Mouse (Mus musculus) liver, adult 2 months (tissue): Measurements from ENCODE around the gene Foxl1. TPM values are rescaled to one million over a fixed set of nuclear protein-coding genes. Genes with fewer than 3 reads are reported as not detected.

Experiments
- DNase-seq: peaks from one replicate; pipeline ENCODE4 v3.0.0-alpha.2; 2011; ENCODE audit warnings: low read depth, low spot score; ENCODE audit errors: extremely low read depth
- H3K27ac ChIP-seq: fragments of 200-500 bp; replicated peaks from 2 replicates; pipeline ENCODE4 v1.5.1; 2012; ENCODE audit warnings: low read depth, mild to moderate bottlenecking, control low read depth, inconsistent platforms, low read length; ENCODE audit not compliant: insufficient read depth
- H3K27me3 ChIP-seq: fragments of 200-500 bp; 2 replicates; pipeline ENCODE4 v1.6.1; 2012; ENCODE audit warnings: mild to moderate bottlenecking, moderate library complexity, low read length, inconsistent platforms; ENCODE audit not compliant: control insufficient read depth, insufficient read depth
- H3K36me3 ChIP-seq: fragments of 200-500 bp; 2 replicates; pipeline ENCODE4 v1.6.1; 2012; ENCODE audit warnings: low read length, inconsistent platforms; ENCODE audit not compliant: control insufficient read depth, insufficient read depth
- H3K4me1 ChIP-seq: fragments of 200-500 bp; 2 replicates; pipeline ENCODE4 v1.6.1; 2011; ENCODE audit warnings: low read length; ENCODE audit not compliant: control insufficient read depth, insufficient read depth
- H3K4me3 ChIP-seq: fragments of 200-500 bp; 2 replicates; pipeline ENCODE4 v1.5.1; 2011; ENCODE audit warnings: low read depth, mild to moderate bottlenecking, control low read depth, low read length, moderate library complexity; ENCODE audit not compliant: insufficient read depth
- H3K79me2 ChIP-seq: fragments of 200-500 bp; 2 replicates; pipeline ENCODE4 v1.6.1; 2012; ENCODE audit warnings: inconsistent platforms, mild to moderate bottlenecking, low read length, moderate library complexity; ENCODE audit not compliant: control insufficient read depth, insufficient read depth
- H3K9ac ChIP-seq: fragments of 200-500 bp; 2 replicates; pipeline ENCODE4 v1.6.1; 2012; ENCODE audit warnings: low read depth, mild to moderate bottlenecking, control low read depth, inconsistent platforms, low read length
- CTCF ChIP-seq: fragments of 200-500 bp; IDR thresholded peaks from 2 replicates; pipeline ENCODE4 v1.5.1; 2011; ENCODE audit warnings: low read depth, low read length, control low read depth
- POLR2A ChIP-seq: fragments of 200-500 bp; IDR thresholded peaks from 2 replicates; pipeline ENCODE4 v1.6.1; 2011; ENCODE audit warnings: low read length, control low read depth; ENCODE audit not compliant: insufficient read depth; ENCODE audit errors: extremely low read depth
- WGBS: fragments of 180-500 bp; shearing (Covaris S2); methylation state at CpG from one replicate; pipeline ENCODE4 v1.1.7; 2018; 5-methylcytosine and 5-hydroxymethylcytosine counted together
- polyA plus RNA-seq: library from polyadenylated mRNA; depleted of rRNA; stranded (reverse); fragments of >200 nt; gene quantifications from 2 replicates; pipeline ENCODE4 v1.2.3, GENCODE M21; 2012
- total RNA-seq: library from RNA; depleted of rRNA; stranded (reverse); fragments of >200 nt; gene quantifications from 2 replicates; pipeline ENCODE4 v1.2.3, GENCODE M21; 2014

Foxl1 gene
- total and polyA plus RNA-seq, 2 experiments: not detected

- Histone ChIP-seq H3K9ac (peak within 1 kb of the TSS; percentile 76), H3K27ac (peak within 1 kb of the TSS; percentile 33; the same call in 1 of the 2 replicates), H3K79me2 (0 out of 2 replicates have a peak, but pooled peaks cover 5% of the 10 kb centered on the region), H3K4me1 (no peaks in the 10 kb centered on the region), H3K36me3 (no peaks in the 10 kb centered on the region), H3K4me3 (peak within 1 kb of the TSS; percentile 75), H3K27me3 (no peaks in the 10 kb centered on the region)
- 1% methylated on average over 75 of the region's 75 CpGs for WGBS
- DNase-seq: peak; percentile 87
- TF ChIP-seq POLR2A: peak; percentile 75; the same call in 1 of the 2 replicates
- TF ChIP-seq CTCF: 0 out of 2 replicates have a peak, but pooled peaks have one; percentile 16
Measured at GRCm38 (mm10) chr8:121107668-121108656, 19.8 kb upstream of the Foxl1 start, which contains the start of gene Mthfsd. Gene Mthfsd, minus strand, starts transcription at chr8:121108392.

DNA sequence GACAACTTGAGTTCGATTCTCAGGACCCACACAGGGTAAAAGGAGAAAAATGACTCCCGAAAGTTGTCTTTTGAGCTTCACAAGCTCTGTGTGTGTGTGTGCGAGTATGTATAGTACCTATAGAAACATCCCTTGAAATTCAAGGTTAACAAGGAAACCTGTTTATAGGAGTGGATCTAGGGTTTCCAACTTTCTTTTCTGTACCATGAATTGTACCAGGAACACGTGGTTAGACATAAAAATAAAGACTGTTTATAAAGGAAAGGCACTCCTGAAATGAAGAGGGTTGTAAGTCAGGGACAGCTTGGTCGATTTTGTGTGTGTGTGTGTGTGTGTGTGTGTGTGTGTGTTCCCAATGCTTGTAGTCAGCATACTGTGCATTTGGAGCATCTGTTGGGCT, 19.1 kb upstream of the Foxl1 start:
- no peak for DNase-seq
- no peaks in the 10 kb centered on the region for H3K4me1 ChIP-seq
- 14% methylated on average over 5 of the region's 5 CpGs for WGBS
- H3K36me3 ChIP-seq: no peaks in the 10 kb centered on the region
- TF ChIP-seq POLR2A (no peak), CTCF (no peak)
- H3K27ac ChIP-seq: peak overlapping the region; percentile 30; the same call in 1 of the 2 replicates
- 0 out of 2 replicates have a peak, but pooled peaks cover 5% of the 10 kb centered on the region for H3K79me2 ChIP-seq
- H3K9ac ChIP-seq: peak overlapping the region; percentile 70
- peak overlapping the region; percentile 75 for H3K4me3 ChIP-seq
- no peaks in the 10 kb centered on the region for H3K27me3 ChIP-seq

GRCm38 (mm10) chr8:121111145-121111907, 16.4 kb upstream of the Foxl1 start:
- Histone ChIP-seq H3K36me3 (no peaks in the 10 kb centered on the region), H3K27ac (no peak overlapping the region), H3K4me3 (no peak overlapping the region), H3K79me2 (0 out of 2 replicates have a peak, but pooled peaks cover 5% of the 10 kb centered on the region), H3K4me1 (no peaks in the 10 kb centered on the region), H3K9ac (no peak overlapping the region), H3K27me3 (peaks cover 10% of the 10 kb centered on the region)
- DNase-seq: no peak
- WGBS: 67% methylated on average over 7 of the region's 7 CpGs
- TF ChIP-seq POLR2A (no peak), CTCF (no peak)

DNA sequence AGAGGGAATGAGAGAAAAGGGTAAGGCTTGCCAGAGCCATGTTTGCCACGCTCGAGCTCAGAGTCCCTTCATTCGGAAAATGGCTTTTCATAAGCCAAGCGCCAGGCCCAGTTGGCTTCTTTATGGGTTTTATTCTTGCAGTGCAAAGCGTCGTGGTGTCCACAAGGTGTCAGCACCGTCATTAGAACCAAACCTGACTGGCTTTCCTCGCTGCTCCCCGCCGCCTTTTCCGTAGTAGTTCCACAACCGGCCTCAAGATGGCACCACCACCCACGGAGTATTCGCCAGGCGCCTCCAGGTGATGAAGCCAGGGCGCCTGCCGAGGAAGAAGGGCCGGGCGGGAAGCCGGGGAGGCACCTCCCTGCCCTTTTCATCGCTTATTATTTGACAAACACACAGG, 14.5 kb upstream of the Foxl1 start:
- DNase-seq: peak; percentile 82
- TF ChIP-seq POLR2A: no peak
- TF ChIP-seq CTCF: peak; percentile 98
- H3K27ac ChIP-seq: no peak overlapping the region
- H3K27me3 ChIP-seq: peaks cover 28% of the 10 kb centered on the region
- no peaks in the 10 kb centered on the region for H3K79me2 ChIP-seq
- no peak overlapping the region for H3K4me3 ChIP-seq
- WGBS: 0% methylated on average over 21 of the region's 21 CpGs
- no peaks in the 10 kb centered on the region for H3K36me3 ChIP-seq
- H3K9ac ChIP-seq: no peak overlapping the region
- H3K4me1 ChIP-seq: no peaks in the 10 kb centered on the region

GRCm38 (mm10) chr8:121115136-121115535, 12.6 kb upstream of the Foxl1 start:
- WGBS: 8% methylated on average over 25 of the region's 25 CpGs
- peaks cover 28% of the 10 kb centered on the region for H3K27me3 ChIP-seq

More at GRCm38 (mm10) chr8:121115136-121115535, 12.6 kb upstream of the Foxl1 start:
- H3K4me3 ChIP-seq: no peak overlapping the region
- no peak for DNase-seq
- TF ChIP-seq CTCF (no peak), POLR2A (no peak)
- H3K9ac ChIP-seq: no peak overlapping the region
- no peaks in the 10 kb centered on the region for H3K36me3 ChIP-seq
- H3K79me2 ChIP-seq: no peaks in the 10 kb centered on the region
- H3K4me1 ChIP-seq: no peaks in the 10 kb centered on the region
- H3K27ac ChIP-seq: no peak overlapping the region
